Mouse (Mus musculus) kidney, adult 11 months (tissue): ENCODE data around the gene Calcrl.

ENCODE experiments used
- DNase-seq: peaks from one replicate; pipeline ENCODE4 v3.0.0; 2022

The Calcrl gene

GRCm38 (mm10) chr2:84295068-84295467, 130.1 kb downstream of the Calcrl start:
- DNase-seq, result peak; percentile 42

GRCm38 (mm10) chr2:84294611-84295010, 130.6 kb downstream of the Calcrl start:
- no peak for DNase-seq

- DNase-seq, result peak; percentile 3
Measured at GRCm38 (mm10) chr2:84292351-84293000, 132.7 kb downstream of the Calcrl start.

GRCm38 (mm10) chr2:84288940-84289557, 136.2 kb downstream of the Calcrl start:
- no peak for DNase-seq
